Mouse (Mus musculus): Measurements from ENCODE around the gene Anxa3.

DNA sequence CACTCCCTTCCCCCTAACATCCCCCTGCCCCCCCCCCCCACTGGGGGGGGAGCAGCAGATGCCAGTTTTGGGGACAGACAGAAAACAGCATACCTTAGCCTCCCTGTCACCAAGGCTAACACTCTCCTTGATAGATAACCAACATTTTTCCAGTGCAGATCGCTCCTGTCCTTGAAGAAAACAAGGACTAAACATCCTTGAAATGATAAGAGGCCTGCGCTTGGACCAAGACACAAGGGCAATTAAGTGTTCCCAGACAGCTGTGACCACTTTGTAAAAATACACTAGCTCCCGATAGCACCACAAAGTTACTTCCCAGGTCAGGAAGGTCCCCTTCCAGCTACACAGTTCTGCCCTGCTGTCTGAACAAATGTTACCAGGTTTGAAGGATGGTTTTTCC, 55.2 kb downstream of the Anxa3 start:
- no peak for TF ChIP-seq GATA1 (IDR thresholded peaks at IDR 0.05; ENCODE audit: borderline replicate concordance, low read length)
- TF ChIP-seq FLI1 (IDR thresholded peaks at IDR 0.05; ENCODE audit: low read length): no peak

All from megakaryocyte, embryonic 14.5 days (primary cell).